Mouse (Mus musculus) ES-Bruce4 (cell line): ENCODE data around the gene Nfe2l1. TPM values are rescaled to one million over a fixed set of nuclear protein-coding genes. Genes with fewer than 3 reads are reported as not detected.
A peak's percentile ranks its signal among the peaks of the same experiment; 100 is the strongest.

ENCODE experiments used
- H3K27ac ChIP-seq: 2 replicates; pipeline ENCODE4 v1.5.1; 2012; ENCODE audit warnings: low read length, inconsistent platforms; ENCODE audit not compliant: insufficient read depth
- H3K27me3 ChIP-seq: 2 replicates; pipeline ENCODE4 v1.6.1; 2012; ENCODE audit warnings: mild to moderate bottlenecking, low read length, inconsistent platforms; ENCODE audit not compliant: control insufficient read depth, poor library complexity, insufficient read depth, severe bottlenecking
- H3K36me3 ChIP-seq: 2 replicates; pipeline ENCODE4 v1.6.1; 2012; ENCODE audit warnings: inconsistent platforms, mild to moderate bottlenecking, low read length, moderate library complexity; ENCODE audit not compliant: control insufficient read depth, poor library complexity, insufficient read depth, severe bottlenecking
- H3K4me1 ChIP-seq: one replicate; pipeline ENCODE4 v1.8.1; 2011; ENCODE audit warnings: low read length; ENCODE audit not compliant: control insufficient read depth, insufficient read depth
- H3K4me3 ChIP-seq: 2 replicates; pipeline ENCODE4 v1.5.1; 2011; ENCODE audit warnings: low read depth, mild to moderate bottlenecking, low read length
- H3K9ac ChIP-seq: 2 replicates; pipeline ENCODE4 v1.6.1; 2012; ENCODE audit warnings: low read depth, mild to moderate bottlenecking, inconsistent platforms; ENCODE audit not compliant: poor library complexity, severe bottlenecking
- H3K9me3 ChIP-seq: replicated peaks from 2 replicates; pipeline ENCODE4 v1.6.1; 2012; ENCODE audit warnings: mild to moderate bottlenecking, low read length, inconsistent platforms; ENCODE audit not compliant: control insufficient read depth, poor library complexity, insufficient read depth, severe bottlenecking
- CTCF ChIP-seq: IDR thresholded peaks from one replicate; pipeline ENCODE4 v1.8.1; 2011; ENCODE audit warnings: low read depth, low read length
- EP300 ChIP-seq: IDR thresholded peaks from 2 replicates; pipeline ENCODE4 v1.6.1; 2011; ENCODE audit warnings: low read depth, low read length; ENCODE audit not compliant: insufficient read depth
- POLR2A ChIP-seq: IDR thresholded peaks from one replicate; pipeline ENCODE4 v1.8.1; 2011; ENCODE audit warnings: low read length; ENCODE audit not compliant: insufficient read depth
- polyA plus RNA-seq: library from polyadenylated mRNA; stranded (reverse); fragments of >200 nt; gene quantifications from 2 replicates; pipeline ENCODE4 v1.2.4, GENCODE M21; 2011; ENCODE audit warnings: low read depth; ENCODE audit not compliant: missing spikeins, insufficient read depth, insufficient read length

The Nfe2l1 gene
- polyA plus RNA-seq, 1 experiment = 181 TPM

GRCm38 (mm10) chr11:96875270-96875669 lies 45.5 kb upstream of the Nfe2l1 start:
- no peaks in the 10 kb centered on the region for H3K36me3 ChIP-seq
- H3K4me1 ChIP-seq = peaks cover 4% of the 10 kb centered on the region
- H3K9me3 ChIP-seq = no peaks in the 10 kb centered on the region
- no peaks in the 10 kb centered on the region for H3K27me3 ChIP-seq
- peak overlapping the region; percentile 33; the same call in 1 of the 2 replicates for H3K4me3 ChIP-seq
- TF ChIP-seq EP300 (no peak), POLR2A (no peak), CTCF (no peak)
- H3K9ac ChIP-seq = no peak overlapping the region
- no peak overlapping the region for H3K27ac ChIP-seq

GRCm38 (mm10) chr11:96873601-96874140 lies 43.9 kb upstream of the Nfe2l1 start:
- Histone ChIP-seq H3K4me3 (no peak overlapping the region), H3K4me1 (peaks cover 4% of the 10 kb centered on the region), H3K9ac (0 out of 2 replicates have a peak overlapping the region, but pooled peaks have one; percentile 77), H3K27ac (no peak overlapping the region), H3K27me3 (no peaks in the 10 kb centered on the region), H3K9me3 (no peaks in the 10 kb centered on the region), H3K36me3 (no peaks in the 10 kb centered on the region)
- no peak for TF ChIP-seq POLR2A
- TF ChIP-seq CTCF = no peak
- no peak for TF ChIP-seq EP300

GRCm38 (mm10) chr11:96872441-96873379 lies 42.9 kb upstream of the Nfe2l1 start:
- Histone ChIP-seq H3K27ac (peak overlapping the region; percentile 40; the same call in 1 of the 2 replicates), H3K4me3 (peak overlapping the region; percentile 41), H3K36me3 (no peaks in the 10 kb centered on the region), H3K9me3 (no peaks in the 10 kb centered on the region), H3K4me1 (peaks cover 4% of the 10 kb centered on the region), H3K9ac (peak overlapping the region; percentile 77), H3K27me3 (no peaks in the 10 kb centered on the region)
- TF ChIP-seq EP300 (no peak), CTCF (no peak), POLR2A (no peak)

- no peak for TF ChIP-seq POLR2A
- peak; percentile 87 for TF ChIP-seq CTCF
- peak overlapping the region; percentile 37 for H3K4me3 ChIP-seq
- peak overlapping the region; percentile 64 for H3K9ac ChIP-seq
- H3K27ac ChIP-seq = no peak overlapping the region
- H3K9me3 ChIP-seq = no peaks in the 10 kb centered on the region
- no peaks in the 10 kb centered on the region for H3K27me3 ChIP-seq
- H3K36me3 ChIP-seq = no peaks in the 10 kb centered on the region
- H3K4me1 ChIP-seq = no peaks in the 10 kb centered on the region
Measured at GRCm38 (mm10) chr11:96867149-96867548, 37.4 kb upstream of the Nfe2l1 start.

GRCm38 (mm10) chr11:96863206-96863995 lies 33.6 kb upstream of the Nfe2l1 start:
- Histone ChIP-seq H3K9ac (no peak overlapping the region), H3K27me3 (no peaks in the 10 kb centered on the region), H3K4me1 (no peaks in the 10 kb centered on the region), H3K36me3 (no peaks in the 10 kb centered on the region), H3K9me3 (no peaks in the 10 kb centered on the region), H3K27ac (no peak overlapping the region), H3K4me3 (no peak overlapping the region)
- TF ChIP-seq EP300 (no peak), POLR2A (no peak), CTCF (no peak)
